Mouse (Mus musculus) cerebellum, postnatal 14 days (tissue): Measurements from ENCODE around the gene Tatdn2.
A peak's percentile ranks its signal among the peaks of the same experiment; 100 is the strongest.
"Not testable (repeated sequence)": the region's sequence is repeated elsewhere in the genome, so short reads cannot be mapped to it uniquely, and the experiment has no call there.

ENCODE experiments used
- DNase-seq, 2 experiments: peaks; one replicate each; pipeline ENCODE4 v3.0.0; 2021; ENCODE audit warnings: mixed read lengths in 2 of 2

The Tatdn2 gene

GRCm38 (mm10) chr6:113696582-113697221, at the start of gene Tatdn2:
TSS of gene Tatdn2 (plus strand) at chr6:113697050.
- peak; percentile 94 to 96 for DNase-seq

GRCm38 (mm10) chr6:113649346-113650196, 47.3 kb upstream of the Tatdn2 start:
- DNase-seq: peak in 1 of 2 experiments; percentile 10

DNA sequence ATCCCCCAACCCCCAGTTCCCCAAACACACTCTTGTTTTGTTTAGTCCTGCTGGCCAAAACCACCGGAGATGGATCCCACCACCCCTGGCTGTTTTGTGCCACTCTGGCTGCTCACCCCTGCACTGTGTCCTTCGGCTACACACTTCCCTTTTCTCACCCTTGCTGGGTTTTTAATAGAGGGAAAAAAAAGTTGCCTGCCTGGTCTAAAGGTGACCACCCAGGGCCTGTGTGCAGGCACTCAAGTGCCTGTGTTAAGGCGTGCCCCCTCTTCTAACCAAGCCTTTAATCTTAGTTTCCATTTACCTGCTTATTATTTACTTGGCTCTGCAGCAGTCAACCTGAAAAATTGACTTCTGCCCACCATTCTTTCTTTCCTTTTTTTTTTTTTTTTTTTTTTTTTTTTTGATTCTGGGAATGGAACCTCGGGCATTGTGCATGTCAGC, 46.6 kb upstream of the Tatdn2 start:
- DNase-seq: no peak

DNA sequence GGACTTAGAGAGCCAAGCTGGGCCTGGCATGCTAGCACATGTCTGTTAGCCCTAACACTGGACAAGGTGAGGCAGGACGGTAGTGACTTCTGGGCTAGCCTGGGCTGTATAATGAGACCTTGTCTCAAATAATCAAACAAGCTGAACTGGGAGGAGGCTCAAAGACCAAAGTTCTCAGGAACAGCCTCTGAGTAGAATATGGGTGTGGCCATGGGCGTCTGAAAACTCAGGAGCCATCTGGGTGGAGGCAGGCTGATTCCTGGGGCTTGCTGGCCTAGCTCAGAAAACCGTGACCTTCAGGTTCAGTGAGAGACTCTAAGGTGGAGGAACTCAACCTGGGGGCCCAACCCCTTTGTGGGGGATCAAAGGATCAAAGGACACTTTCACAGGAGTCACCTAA, 45.2 kb upstream of the Tatdn2 start:
- no peak for DNase-seq

GRCm38 (mm10) chr6:113653551-113653950, 43.3 kb upstream of the Tatdn2 start:
- DNase-seq: no peak

DNA sequence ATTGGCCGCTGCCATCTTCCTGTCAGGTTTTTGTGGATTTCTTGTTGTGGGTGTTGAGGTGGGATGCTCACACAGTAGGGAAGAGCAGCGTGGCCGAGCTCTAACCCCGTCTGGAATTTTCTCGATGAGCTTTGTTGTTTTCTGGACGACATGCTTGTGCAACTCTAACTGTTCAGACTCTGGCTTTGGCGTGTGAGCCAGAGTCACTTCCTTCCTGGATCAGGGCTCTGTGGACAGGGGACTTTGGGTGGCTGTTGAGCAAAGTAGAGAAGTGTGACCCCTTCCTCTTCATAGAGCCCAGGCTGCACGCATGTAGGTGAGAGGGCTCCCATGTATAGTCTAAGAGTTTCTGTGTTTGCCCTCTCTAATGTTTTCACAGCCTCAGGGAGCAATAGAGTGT, 42.7 kb upstream of the Tatdn2 start:
- DNase-seq: no peak

DNA sequence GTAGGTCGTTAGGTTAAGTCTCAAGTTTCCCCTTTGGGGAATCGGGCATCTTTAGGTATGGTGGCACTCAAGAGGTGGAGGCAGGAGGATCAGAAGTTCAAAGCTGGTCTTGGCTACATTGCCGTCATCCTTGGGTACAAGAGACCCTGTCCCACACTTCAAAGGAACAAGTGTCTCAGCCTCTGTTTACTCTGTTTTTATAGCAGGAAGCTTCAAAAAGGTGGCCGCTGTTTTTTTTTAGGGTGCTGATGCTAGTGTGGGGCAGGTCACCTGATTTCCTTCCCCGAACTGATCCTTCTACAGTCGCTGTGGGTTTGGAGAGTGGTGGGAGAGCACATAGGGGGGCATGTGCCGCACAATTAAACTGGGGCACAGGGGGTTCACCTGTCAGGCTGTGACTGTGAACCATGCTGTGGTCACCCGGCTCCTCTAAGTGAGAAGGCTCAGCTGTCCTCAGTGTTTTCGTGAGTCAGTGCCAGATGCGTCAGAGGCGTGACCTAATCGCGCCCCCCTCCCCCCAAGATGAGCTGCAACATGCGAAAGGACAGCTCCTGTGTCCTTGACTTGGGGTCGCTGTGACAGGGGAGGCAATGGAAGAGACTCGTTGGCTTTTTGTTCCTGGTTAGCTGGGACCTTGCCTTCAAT, 42.0 kb upstream of the Tatdn2 start:
- no peak for DNase-seq

GRCm38 (mm10) chr6:113655475-113655874, 41.4 kb upstream of the Tatdn2 start:
- no peak for DNase-seq

- DNase-seq: no peak
Measured at GRCm38 (mm10) chr6:113656847-113657246, 40.0 kb upstream of the Tatdn2 start.

DNA sequence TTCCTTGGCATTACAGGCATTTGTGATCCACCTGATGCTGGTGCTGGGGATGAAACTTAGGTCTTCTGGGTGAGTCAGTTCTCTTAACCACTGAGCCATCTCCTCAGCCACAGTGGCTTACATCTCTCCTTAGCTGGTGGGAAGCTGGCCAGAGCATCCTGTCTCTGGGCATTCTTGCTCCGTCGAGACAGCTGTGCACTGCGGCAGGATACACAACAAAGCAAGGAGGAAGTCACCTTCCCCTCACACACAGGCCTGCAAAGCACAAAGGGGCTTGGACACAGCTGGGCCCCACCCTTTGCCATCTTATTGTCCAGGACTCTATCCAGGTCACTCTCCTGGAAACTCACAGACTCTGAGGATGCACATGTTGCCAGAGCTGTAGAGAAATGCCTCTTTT, 38.6 kb upstream of the Tatdn2 start:
- DNase-seq: no peak

DNA sequence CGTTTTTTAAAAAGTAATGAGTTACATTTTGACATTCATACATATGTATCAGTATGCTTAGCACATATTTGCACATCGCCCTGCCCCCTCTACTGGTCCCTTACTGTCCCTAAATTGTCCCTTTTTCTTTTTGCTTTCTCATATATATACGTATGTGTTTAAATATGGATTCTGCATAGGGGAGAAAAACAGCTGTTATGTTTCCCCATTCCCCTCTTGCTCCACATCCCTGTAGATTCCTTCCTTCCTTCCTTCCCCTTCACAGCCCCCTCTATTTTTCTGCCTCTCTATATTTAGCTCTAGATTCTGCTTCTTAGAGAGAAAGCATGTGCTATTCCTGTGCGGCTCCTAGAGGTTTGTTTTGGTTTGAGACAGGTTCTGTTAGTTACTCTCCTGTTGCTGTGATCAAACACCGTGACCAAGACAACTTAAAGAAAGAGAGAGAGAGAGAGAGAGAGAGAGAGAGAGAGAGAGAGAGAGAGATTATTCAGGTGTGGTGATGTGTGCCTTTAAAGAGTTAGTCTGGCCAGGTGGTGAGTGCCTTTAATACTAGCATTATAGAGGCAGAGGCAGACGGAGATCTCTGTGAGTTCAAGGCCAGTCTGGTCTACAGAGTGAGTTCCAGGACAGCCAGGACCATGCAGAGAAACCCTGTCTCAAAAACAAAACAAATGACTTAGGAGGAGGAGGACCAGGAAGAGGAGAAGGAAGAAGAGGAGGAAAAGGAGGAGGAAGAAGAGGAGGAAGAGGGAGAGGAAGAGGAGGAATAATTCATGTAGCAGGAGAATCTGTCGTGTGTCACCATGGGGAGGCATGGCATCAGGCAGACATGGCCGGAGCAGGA, 37.0 kb upstream of the Tatdn2 start:
- no peak for DNase-seq

DNA sequence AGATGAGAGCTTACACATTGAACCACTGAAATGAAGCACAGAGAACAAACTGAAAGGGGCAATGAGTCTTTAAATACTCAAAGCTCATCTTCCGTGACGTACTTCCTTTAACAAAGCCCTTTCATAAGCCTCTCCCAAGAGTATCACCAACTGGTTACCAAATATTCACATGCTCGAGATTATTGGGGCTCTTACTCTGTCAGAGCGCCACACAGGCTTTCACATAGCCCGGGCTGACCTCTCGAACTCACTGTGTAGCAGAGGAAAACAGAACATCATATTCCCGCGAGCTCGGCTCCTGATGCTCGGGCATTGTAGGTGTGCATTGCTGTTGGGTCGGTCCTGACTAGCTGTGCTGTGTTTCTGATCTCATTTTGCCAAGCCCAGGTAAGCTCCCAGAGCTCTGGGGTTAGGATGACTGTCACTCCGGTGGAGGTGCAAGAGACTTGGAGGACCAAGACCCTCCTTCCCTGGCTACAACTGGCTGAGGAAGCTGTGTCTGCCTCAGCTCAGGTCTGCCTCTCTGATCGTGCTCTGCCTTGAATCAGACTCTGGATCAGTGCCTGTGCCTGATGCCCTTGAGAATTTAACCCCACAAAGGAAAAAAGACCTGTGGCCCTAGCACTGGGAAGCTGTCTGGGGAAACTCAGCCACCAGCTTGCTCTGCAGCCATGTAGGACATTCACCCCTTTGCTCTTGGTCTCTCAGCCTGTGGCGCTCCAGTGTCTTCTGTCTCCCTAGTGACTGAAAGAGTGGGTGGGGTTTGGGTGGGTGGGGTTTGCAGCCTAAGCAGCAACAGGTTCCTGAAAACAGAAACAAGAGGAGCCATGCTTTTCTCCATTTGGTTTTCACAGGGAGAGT, 36.1 kb upstream of the Tatdn2 start:
- DNase-seq: no peak

- DNase-seq: peak in 1 of 2 experiments; percentile 43
Measured at GRCm38 (mm10) chr6:113661353-113662241, 35.3 kb upstream of the Tatdn2 start.

- no peak for DNase-seq
Measured at GRCm38 (mm10) chr6:113662964-113663700, 33.7 kb upstream of the Tatdn2 start.

- no peak for DNase-seq
Measured at GRCm38 (mm10) chr6:113664305-113664704, 32.5 kb upstream of the Tatdn2 start.

- no peak for DNase-seq
Measured at GRCm38 (mm10) chr6:113667611-113668122, 29.2 kb upstream of the Tatdn2 start.

DNA sequence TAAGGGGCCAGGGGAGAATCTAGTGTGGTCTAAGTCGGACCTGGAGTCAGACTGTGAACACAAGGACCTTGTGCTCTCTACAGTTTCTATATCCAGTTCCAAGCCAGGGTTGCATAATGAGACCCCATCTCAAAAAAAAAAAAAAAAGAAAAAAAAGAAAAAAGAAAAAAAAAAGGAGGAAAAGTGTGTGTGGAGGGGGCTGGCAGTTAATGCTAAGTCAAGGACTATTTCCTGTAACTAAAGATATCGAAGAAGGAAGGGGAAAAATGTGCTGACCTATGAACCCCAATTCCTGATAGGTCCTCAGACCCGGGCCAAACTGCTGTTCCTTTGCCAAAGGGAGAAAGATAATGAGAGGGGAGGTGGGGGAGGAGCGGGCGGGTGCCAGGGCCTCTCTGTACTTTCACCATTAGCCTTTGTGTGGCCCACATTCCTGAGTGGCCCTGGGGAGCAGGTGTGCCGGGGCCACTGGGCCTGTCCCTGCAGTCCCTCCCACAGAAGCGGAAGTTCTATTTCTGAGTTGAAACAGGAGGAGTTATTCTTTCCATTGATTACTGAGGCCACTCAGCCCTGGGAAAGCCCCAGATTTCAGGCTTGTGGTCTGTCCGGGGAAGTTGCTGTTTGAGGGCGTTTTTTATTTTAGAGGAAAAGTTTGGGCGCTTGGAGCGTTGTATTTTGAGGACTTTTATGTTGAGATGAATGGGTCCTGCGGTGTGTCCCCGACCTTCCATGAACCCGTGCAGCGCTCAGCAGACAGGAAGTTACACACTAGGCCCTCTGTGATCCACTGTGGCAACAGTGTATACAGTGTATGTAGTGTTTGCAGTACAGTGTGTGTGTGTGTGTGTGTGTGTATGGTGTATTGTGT, 28.3 kb upstream of the Tatdn2 start:
- no peak for DNase-seq

DNA sequence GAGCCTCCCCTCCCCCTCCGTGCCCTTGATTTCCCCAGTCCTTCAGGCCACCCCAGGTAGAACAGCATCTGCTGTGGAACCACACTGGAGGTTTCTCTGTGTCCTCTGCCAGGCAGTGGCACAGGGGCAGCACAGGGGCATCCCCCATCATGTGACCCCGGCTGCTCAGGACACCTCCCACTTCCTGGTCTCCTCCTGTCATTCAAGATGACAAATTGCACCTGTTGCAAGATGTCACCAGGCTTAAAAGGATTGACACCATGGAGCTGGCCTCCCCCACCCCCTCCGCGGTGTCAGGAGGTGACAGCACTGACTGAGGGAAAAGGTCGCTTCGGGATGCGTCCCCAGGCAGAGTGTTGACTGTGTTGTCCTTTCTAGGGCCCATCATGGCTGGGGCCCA, 27.0 kb upstream of the Tatdn2 start:
- no peak for DNase-seq

GRCm38 (mm10) chr6:113672029-113672428, 24.8 kb upstream of the Tatdn2 start:
- DNase-seq: not testable (repeated sequence)
